Mouse (Mus musculus) hindbrain, postnatal 0 days (tissue): ENCODE measurements around the gene Inpp4a. TPM values are rescaled to one million over a fixed set of nuclear protein-coding genes. Genes with fewer than 3 reads are reported as not detected.

Experiments
- ATAC-seq: fragments of 200-750 bp; cut with Nextera tagmentation; 2 replicates; pipeline ENCODE4 v1.8.0; 2017; ENCODE audit warnings: mild to moderate bottlenecking, moderate TSS enrichment, moderate library complexity
- DNase-seq: peaks from one replicate; pipeline ENCODE4 v3.0.0-alpha.2; 2015; ENCODE audit warnings: low spot score
- H3K27ac ChIP-seq: fragments of 300-500 bp; sonication (generic); 2 replicates; pipeline ENCODE4 v1.5.1; 2014; ENCODE audit warnings: mild to moderate bottlenecking
- H3K27me3 ChIP-seq: fragments of 300-500 bp; sonication (generic); 2 replicates; pipeline ENCODE4 v1.6.1; 2014; ENCODE audit warnings: low read length, mixed read lengths; ENCODE audit not compliant: insufficient read depth
- H3K36me3 ChIP-seq: fragments of 300-500 bp; sonication (generic); 2 replicates; pipeline ENCODE4 v1.6.1; 2014; ENCODE audit warnings: low read length, mixed read lengths; ENCODE audit not compliant: insufficient read depth
- H3K4me1 ChIP-seq: fragments of 300-500 bp; sonication (generic); 2 replicates; pipeline ENCODE4 v1.6.1; 2014; ENCODE audit warnings: antibody characterized with exemption, low read length, mixed read lengths; ENCODE audit not compliant: insufficient read depth
- H3K4me2 ChIP-seq: fragments of 300-500 bp; sonication (generic); 2 replicates; pipeline ENCODE4 v1.6.1; 2014; ENCODE audit warnings: low read depth, mild to moderate bottlenecking, low read length, moderate library complexity, mixed read lengths
- H3K4me3 ChIP-seq: fragments of 300-500 bp; sonication (generic); 2 replicates; pipeline ENCODE4 v1.5.1; 2014; ENCODE audit warnings: low read length
- H3K9ac ChIP-seq: fragments of 300-500 bp; sonication (generic); replicated peaks from 2 replicates; pipeline ENCODE4 v1.6.1; 2014; ENCODE audit warnings: mild to moderate bottlenecking, low read length, moderate library complexity, mixed read lengths
- H3K9me3 ChIP-seq: fragments of 300-500 bp; sonication (generic); 2 replicates; pipeline ENCODE4 v1.6.1; 2016; ENCODE audit warnings: low read length, mixed read lengths
- CTCF ChIP-seq: IDR thresholded peaks from 2 replicates; pipeline ENCODE4 v1.5.1; 2016; ENCODE audit warnings: antibody characterized with exemption, control low read depth, low read depth
- whole genome bisulfite sequencing: fragments of 180-500 bp; shearing (Covaris S2); extraction: QIAGEN DNeasy Blood & Tissue Kit; methylation state at CpG from one replicate; pipeline ENCODE4 v1.1.7; 2014; 5-methylcytosine and 5-hydroxymethylcytosine counted together
- polyA plus RNA-seq: library from polyadenylated mRNA; unstranded; fragments of >200 nt; fragmentation: Nextera tagmentation; extraction: Ambion mirVana; gene quantifications from 2 replicates; pipeline ENCODE4 v1.2.1, GENCODE M21; 2015
- total RNA-seq: library from RNA; depleted of rRNA; stranded (reverse); fragments of >200 nt; gene quantifications from 2 replicates; pipeline ENCODE4 v1.2.3, GENCODE M21; 2014

The Inpp4a gene
- total and polyA plus RNA-seq, 2 experiments from 2014 or later = 53.6 to 82.5 TPM

DNA sequence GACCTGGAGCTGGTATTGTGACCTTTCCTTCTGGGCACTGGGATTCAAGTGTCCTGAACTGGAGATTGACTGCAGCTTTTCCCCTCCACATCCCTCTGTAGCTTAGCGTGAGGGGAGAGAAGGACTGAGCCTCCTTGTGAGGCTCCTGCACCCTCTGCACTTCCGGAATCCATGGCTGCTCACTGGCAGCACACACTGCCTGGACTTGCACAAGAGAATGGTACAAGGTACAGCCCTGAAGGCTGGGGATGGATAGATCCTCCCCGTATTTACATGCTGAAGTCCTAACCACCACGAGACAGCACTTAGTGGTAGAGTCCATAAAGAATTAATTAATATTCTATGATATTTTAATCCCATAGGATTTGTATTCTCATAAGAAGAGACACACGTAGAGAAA lies 41.7 kb downstream of the Inpp4a start:
- TF ChIP-seq CTCF = no peak
- Histone ChIP-seq H3K36me3 (no peaks in the 10 kb centered on the region), H3K27me3 (no peaks in the 10 kb centered on the region), H3K4me3 (no peak overlapping the region), H3K9me3 (no peaks in the 10 kb centered on the region), H3K4me2 (no peak overlapping the region), H3K27ac (no peak overlapping the region), H3K4me1 (no peaks in the 10 kb centered on the region), H3K9ac (no peak overlapping the region)
- 79% methylated on average over 5 of the region's 5 CpGs for WGBS
- no peak for DNase-seq
- ATAC-seq = no peak

DNA sequence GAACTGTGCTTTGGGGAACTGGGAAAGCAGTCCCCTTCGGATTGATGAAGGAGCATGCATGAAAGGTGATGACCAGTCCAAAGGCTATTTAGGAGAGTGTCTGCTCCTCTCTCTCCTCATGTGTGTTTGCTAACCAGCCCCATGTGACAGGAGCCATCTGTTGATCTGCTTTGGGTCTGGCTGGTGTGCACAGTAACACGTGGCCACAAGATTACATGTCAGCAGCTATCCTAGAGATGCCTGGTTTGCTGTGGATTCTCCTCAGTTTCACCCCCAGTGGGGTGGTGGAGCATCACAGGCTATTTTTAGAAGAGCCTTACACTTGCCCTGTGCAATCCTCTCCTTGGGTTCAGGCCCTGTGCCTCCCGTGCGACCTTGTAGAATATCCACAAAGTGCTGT lies 42.2 kb downstream of the Inpp4a start:
- Histone ChIP-seq H3K9me3 (no peaks in the 10 kb centered on the region), H3K4me2 (no peak overlapping the region), H3K27ac (no peak overlapping the region), H3K4me3 (no peak overlapping the region), H3K36me3 (no peaks in the 10 kb centered on the region), H3K9ac (no peak overlapping the region), H3K4me1 (no peaks in the 10 kb centered on the region), H3K27me3 (no peaks in the 10 kb centered on the region)
- TF ChIP-seq CTCF = 0 out of 2 replicates have a peak, but pooled peaks have one; percentile 27
- DNase-seq (peak; percentile 39), ATAC-seq (peak; percentile 74)
- WGBS = 69% methylated on average over 4 of the region's 4 CpGs

DNA sequence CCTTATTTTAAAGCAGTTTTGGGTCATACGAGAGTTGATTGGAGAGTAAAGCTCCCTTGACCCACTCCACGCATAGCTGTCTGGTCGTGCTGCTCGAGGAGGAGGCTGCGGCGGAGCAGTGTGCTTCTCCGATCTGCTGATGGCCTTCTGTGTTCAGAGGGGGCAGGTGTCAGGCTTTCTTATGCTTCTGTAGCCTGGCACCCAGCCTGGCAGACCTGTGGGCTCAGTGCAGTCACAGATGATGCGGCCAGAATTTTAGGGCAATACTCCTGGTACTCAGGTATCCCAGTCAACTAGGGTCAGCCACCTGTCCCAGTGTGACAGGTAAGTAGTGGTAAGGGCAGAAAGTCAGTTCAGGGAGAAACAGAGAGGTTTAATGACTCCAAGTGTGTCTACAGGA lies 42.9 kb downstream of the Inpp4a start:
- Histone ChIP-seq H3K9ac (no peak overlapping the region), H3K27me3 (no peaks in the 10 kb centered on the region), H3K27ac (no peak overlapping the region), H3K9me3 (no peaks in the 10 kb centered on the region), H3K36me3 (no peaks in the 10 kb centered on the region), H3K4me3 (no peak overlapping the region), H3K4me1 (no peaks in the 10 kb centered on the region), H3K4me2 (no peak overlapping the region)
- 85% methylated on average over 8 of the region's 8 CpGs for WGBS
- no peak for DNase-seq
- no peak for TF ChIP-seq CTCF
- no peak for ATAC-seq

DNA sequence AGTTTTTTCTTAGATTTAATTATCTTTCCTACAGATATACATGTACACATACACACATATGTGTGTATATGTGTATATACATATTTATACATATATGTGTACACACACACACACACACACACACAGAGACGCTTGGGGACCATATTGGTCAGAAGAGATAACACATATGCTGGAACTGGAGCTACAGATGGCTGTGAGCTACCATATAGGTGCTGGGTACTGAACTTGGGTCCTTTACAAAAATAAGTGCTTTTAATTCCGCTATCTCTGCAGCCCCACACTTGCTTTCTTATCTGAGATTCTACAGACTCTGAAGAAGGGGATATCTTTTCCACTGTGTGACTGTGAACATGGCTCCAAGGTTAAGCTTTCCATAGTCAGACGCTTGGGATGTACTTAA lies 43.6 kb downstream of the Inpp4a start:
- no peak overlapping the region for H3K4me3 ChIP-seq
- no peak for ATAC-seq
- no peak overlapping the region for H3K27ac ChIP-seq
- H3K9ac ChIP-seq = no peak overlapping the region
- H3K27me3 ChIP-seq = no peaks in the 10 kb centered on the region
- no peaks in the 10 kb centered on the region for H3K4me1 ChIP-seq
- DNase-seq = no peak
- no peak for TF ChIP-seq CTCF
- no peaks in the 10 kb centered on the region for H3K9me3 ChIP-seq
- H3K36me3 ChIP-seq = no peaks in the 10 kb centered on the region
- 96% methylated on average over 3 of the region's 3 CpGs for WGBS
- H3K4me2 ChIP-seq = no peak overlapping the region

DNA sequence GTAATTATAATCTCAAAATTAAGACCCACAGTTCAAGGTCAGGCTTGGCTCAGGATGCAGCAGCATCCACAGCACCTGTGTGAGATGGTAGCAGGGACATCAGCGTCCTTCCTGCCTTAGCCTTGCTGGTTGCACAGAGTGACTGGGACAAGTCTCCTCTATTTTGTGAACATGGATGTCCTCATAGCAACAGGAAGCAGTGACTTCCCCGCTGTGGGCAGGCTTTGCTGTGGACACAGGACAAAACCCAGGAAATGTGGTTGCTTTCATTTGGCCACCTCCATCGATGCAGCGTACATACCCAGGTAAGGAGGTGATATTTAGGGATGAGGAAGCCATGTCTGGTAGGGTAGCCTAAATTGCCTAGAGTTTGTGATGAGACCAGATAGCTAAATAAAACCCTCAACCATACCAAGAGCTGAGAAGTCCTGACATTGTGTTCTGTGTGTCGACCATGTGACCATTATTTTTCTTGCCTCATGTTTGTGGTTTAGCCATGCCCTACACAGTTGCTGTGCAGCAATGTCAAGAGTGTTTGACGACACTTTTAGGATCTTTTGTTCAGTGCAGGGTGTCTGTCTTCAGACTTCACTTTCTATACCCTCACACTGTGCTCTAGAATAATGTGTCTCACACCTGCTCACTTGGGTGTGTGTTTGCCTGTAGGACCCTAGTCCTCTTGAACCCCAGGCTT lies 44.7 kb downstream of the Inpp4a start:
- Histone ChIP-seq H3K36me3 (no peaks in the 10 kb centered on the region), H3K4me3 (no peak overlapping the region), H3K27me3 (no peaks in the 10 kb centered on the region), H3K27ac (no peak overlapping the region), H3K4me1 (no peaks in the 10 kb centered on the region), H3K4me2 (no peak overlapping the region), H3K9me3 (no peaks in the 10 kb centered on the region), H3K9ac (no peak overlapping the region)
- DNase-seq (no peak), ATAC-seq (no peak)
- 86% methylated on average over 6 of the region's 6 CpGs for WGBS
- no peak for TF ChIP-seq CTCF

DNA sequence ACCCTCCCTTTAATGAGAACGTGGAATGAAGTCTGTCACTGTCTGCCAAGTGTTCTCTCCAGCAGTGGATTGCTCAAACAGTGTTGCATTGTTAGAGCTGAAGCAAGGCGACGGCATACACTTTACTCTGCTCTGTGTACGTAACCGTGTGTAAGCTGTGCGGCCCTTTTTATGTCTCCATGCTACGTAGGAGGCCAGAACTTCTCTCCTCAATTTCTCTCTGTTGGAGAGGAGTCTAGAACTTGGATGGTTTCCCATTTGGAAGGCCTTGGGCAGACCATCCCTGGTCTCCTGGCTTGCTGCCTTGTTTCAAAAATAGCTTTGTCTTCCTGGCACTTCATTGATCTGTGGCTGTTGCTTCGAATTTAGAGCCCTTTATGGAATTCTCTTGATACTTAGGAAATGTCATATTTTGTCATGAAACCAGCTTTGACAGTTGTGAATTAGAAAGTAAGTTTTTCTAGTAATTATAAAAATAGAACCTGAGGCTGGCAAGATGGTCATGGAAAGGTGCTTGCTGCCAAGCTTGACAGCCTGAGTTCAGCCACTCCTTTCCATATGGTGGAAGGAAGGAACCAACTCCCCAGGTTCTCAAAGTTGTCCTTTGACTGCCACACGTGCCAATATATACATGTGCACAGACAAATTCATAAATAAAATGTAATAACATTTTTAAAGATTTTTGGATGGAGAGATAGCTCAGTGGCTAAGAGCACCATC lies 47.9 kb downstream of the Inpp4a start:
- Histone ChIP-seq H3K27me3 (no peaks in the 10 kb centered on the region), H3K27ac (0 out of 2 replicates have a peak overlapping the region, but pooled peaks have one; percentile 7), H3K36me3 (no peaks in the 10 kb centered on the region), H3K9me3 (no peaks in the 10 kb centered on the region), H3K9ac (no peak overlapping the region), H3K4me1 (no peaks in the 10 kb centered on the region; the same call in 1 of the 2 replicates), H3K4me3 (no peak overlapping the region), H3K4me2 (no peak overlapping the region)
- TF ChIP-seq CTCF = no peak
- ATAC-seq = peak; percentile 10; the same call in 1 of the 2 replicates
- peak; percentile 61 for DNase-seq
- WGBS = 40% methylated on average over 9 of the region's 9 CpGs
